In genomic region chr8:110201806-110202205, GRCm38 (mm10) we compare ENCODE assay signal across 8 mouse cellular contexts. TPM values are rescaled to one million over a fixed set of nuclear protein-coding genes. Genes with fewer than 3 reads are reported as not detected.
DNase-seq lines count a peak whose midpoint lies in the region; ATAC-seq and TF ChIP-seq lines count a peak whose summit lies in the region.
"Had no signal": no experiment of that assay in that cellular context is flagged by ENCODE, and none has a peak within 500 bp of the region (broad histone marks: within the 10 kb centered on the region; RNA-seq: fewer than 3 reads in every experiment).

No protein-coding gene starts in this region.

- H3K4me3 ChIP-seq in intestine, postnatal 0 days (ENCODE audit: low read depth, low read length) = no peak overlapping the region
- no peak overlapping the region for H3K4me3 ChIP-seq in intestine, embryonic 15.5 days (replicated peaks)
- H3K4me3 ChIP-seq in thymus, adult 2 months (ENCODE audit: control insufficient read depth, insufficient read depth, low read length) = no peak overlapping the region
- H3K4me3 ChIP-seq: embryonic facial prominence, embryonic 13.5 days had no signal

- H3K36me3 ChIP-seq in intestine, postnatal 0 days (ENCODE audit: control insufficient read depth, insufficient read depth) = no peaks in the 10 kb centered on the region
- H3K36me3 ChIP-seq in intestine, embryonic 15.5 days = no peaks in the 10 kb centered on the region
- H3K36me3 ChIP-seq in thymus, adult 2 months (ENCODE audit: control insufficient read depth, insufficient read depth, low read length) = no peaks in the 10 kb centered on the region
- H3K36me3 ChIP-seq: embryonic facial prominence, embryonic 13.5 days had no signal

- intact Hi-C loops in left cerebral cortex, postnatal 14 days (cut with DNase I) = no loop called here

- no peak overlapping the region for H3K9ac ChIP-seq in intestine, postnatal 0 days (ENCODE audit: low read depth, low read length)
- no peak overlapping the region for H3K9ac ChIP-seq in intestine, embryonic 15.5 days
- H3K9ac ChIP-seq: embryonic facial prominence, embryonic 13.5 days had no signal

- no peak for ATAC-seq in intestine, postnatal 0 days
- no peak for ATAC-seq in intestine, embryonic 15.5 days

- TF ChIP-seq POLR2A in thymus, adult 2 months (IDR thresholded peaks at IDR 0.05; ENCODE audit: control insufficient read depth, extremely low read depth, insufficient read depth, low read length, poor library complexity) = no peak

- H3K4me1 ChIP-seq in intestine, postnatal 0 days (replicated peaks; ENCODE audit: control insufficient read depth, insufficient read depth, low read length) = no peaks in the 10 kb centered on the region
- no peaks in the 10 kb centered on the region for H3K4me1 ChIP-seq in intestine, embryonic 15.5 days (replicated peaks)
- H3K4me1 ChIP-seq in thymus, adult 2 months (replicated peaks; ENCODE audit: control insufficient read depth, insufficient read depth, low read length) = no peaks in the 10 kb centered on the region
- H3K4me1 ChIP-seq: embryonic facial prominence, embryonic 13.5 days had no signal

- H3K27ac ChIP-seq in intestine, postnatal 0 days (ENCODE audit: low read depth, low read length) = no peak overlapping the region
- H3K27ac ChIP-seq in intestine, embryonic 15.5 days = no peak overlapping the region
- no peak overlapping the region for H3K27ac ChIP-seq in thymus, adult 2 months (ENCODE audit: control insufficient read depth, insufficient read depth, low read length)
- H3K27ac ChIP-seq: embryonic facial prominence, embryonic 13.5 days had no signal

- H3K4me2 ChIP-seq in intestine, postnatal 0 days (replicated peaks; ENCODE audit: low read depth) = no peak overlapping the region
- no peak overlapping the region for H3K4me2 ChIP-seq in intestine, embryonic 15.5 days (replicated peaks)
- H3K4me2 ChIP-seq: embryonic facial prominence, embryonic 13.5 days had no signal

- H3K9me3 ChIP-seq in intestine, postnatal 0 days (ENCODE audit: control insufficient read depth) = no peaks in the 10 kb centered on the region
- no peaks in the 10 kb centered on the region for H3K9me3 ChIP-seq in intestine, embryonic 15.5 days
- H3K9me3 ChIP-seq: embryonic facial prominence, embryonic 13.5 days had no signal

- DNase-seq in thymus, adult 2 months = peak; percentile 8
- no peak for DNase-seq in thymus, adult 18-20 months
- peak; percentile 65 for DNase-seq in embryo, embryonic 11 days
- DNase-seq in B cell, adult 2 months = no peak
- DNase-seq in left cerebral cortex, postnatal 14 days (ENCODE audit: low spot score in 2 of 2) = no peak

- H3K27me3 ChIP-seq in intestine, postnatal 0 days (replicated peaks; ENCODE audit: control insufficient read depth, insufficient read depth, low read length) = no peaks in the 10 kb centered on the region
- H3K27me3 ChIP-seq in intestine, embryonic 15.5 days (replicated peaks) = no peaks in the 10 kb centered on the region
- no peaks in the 10 kb centered on the region for H3K27me3 ChIP-seq in thymus, adult 2 months (ENCODE audit: control insufficient read depth, insufficient read depth, low read length)
- H3K27me3 ChIP-seq: embryonic facial prominence, embryonic 13.5 days had no signal

- 33% methylated on average over 11 of the region's 11 CpGs for WGBS in intestine, postnatal 0 days
- WGBS in intestine, embryonic 15.5 days = 31% methylated on average over 11 of the region's 11 CpGs
- WGBS in thymus, adult 2 months = 42% methylated on average over 11 of the region's 11 CpGs

- TF ChIP-seq CTCF in intestine, postnatal 0 days (IDR thresholded peaks at IDR 0.05; ENCODE audit: low read depth) = peak; percentile 69
- 0 out of 2 replicates have a peak, but pooled peaks have one; percentile 28 for TF ChIP-seq CTCF in thymus, adult 2 months (IDR thresholded peaks at IDR 0.05; ENCODE audit: borderline replicate concordance, control insufficient read depth, extremely low read depth, insufficient read depth, low read length, poor library complexity)

RNA-seq across cellular contexts. Expression of gene Cmtr2, which starts 13.7 kb away (rescaled TPM):
- 3.0 and 3.5 TPM in 2 replicates for polyA plus RNA-seq in intestine, postnatal 0 days (2015; fragmentation: Nextera tagmentation; extraction: Ambion mirVana)
- polyA plus RNA-seq in intestine, embryonic 15.5 days (2015; fragmentation: Nextera tagmentation; extraction: Ambion mirVana) = 8.5 and 9.1 TPM in 2 replicates
- 5.9 and 6.4 TPM in 2 replicates for polyA plus RNA-seq in thymus, adult 2 months (2012; rRNA removed)
- total RNA-seq in left cerebral cortex, postnatal 14 days (2021) = 1 to 10 TPM; 4.0 to 4.4 TPM

RNA-seq across cellular contexts. Expression of gene Calb2, which starts 33.8 kb away (rescaled TPM):
- 0.26 and 0.27 TPM in 2 replicates for polyA plus RNA-seq in intestine, postnatal 0 days (2015; fragmentation: Nextera tagmentation; extraction: Ambion mirVana)
- 0.13 and 0.38 TPM in 2 replicates for polyA plus RNA-seq in intestine, embryonic 15.5 days (2015; fragmentation: Nextera tagmentation; extraction: Ambion mirVana)
- polyA plus RNA-seq in thymus, adult 2 months (2012; rRNA removed) = 0.73 and 0.84 TPM in 2 replicates
- 10 to 100 TPM; 31.9 to 49.8 TPM for total RNA-seq in left cerebral cortex, postnatal 14 days (2021)

Comparison
In these comparisons a context has a peak if more than half of its experiments do, and no peak if none do; other contexts are left out.
1. DNase-seq: peak in thymus, adult 2 months (single experiment) and embryo, embryonic 11 days (single experiment); none in thymus, adult 18-20 months (0 of 2), B cell, adult 2 months (0 of 2) and left cerebral cortex, postnatal 14 days (0 of 2).